Mouse (Mus musculus) CD8-positive naive resting alpha-beta T cell, adult 57 days (primary cell): ENCODE measurements around the gene Spopl. TPM values are rescaled to one million over a fixed set of nuclear protein-coding genes. Genes with fewer than 3 reads are reported as not detected.

Source experiments
- total RNA-seq: library from RNA; stranded (reverse); gene quantifications from one replicate; pipeline ENCODE4 v1.2.4, GENCODE M21; 2023

The Spopl gene
- total RNA-seq, result 32.9 TPM

GRCm38 (mm10) chr2:23571302-23572156 lies at the start of gene Spopl:
Spopl (minus strand) TSS chr2:23572106.

